Mouse (Mus musculus): ENCODE data around the gene Osbpl9.

DNA sequence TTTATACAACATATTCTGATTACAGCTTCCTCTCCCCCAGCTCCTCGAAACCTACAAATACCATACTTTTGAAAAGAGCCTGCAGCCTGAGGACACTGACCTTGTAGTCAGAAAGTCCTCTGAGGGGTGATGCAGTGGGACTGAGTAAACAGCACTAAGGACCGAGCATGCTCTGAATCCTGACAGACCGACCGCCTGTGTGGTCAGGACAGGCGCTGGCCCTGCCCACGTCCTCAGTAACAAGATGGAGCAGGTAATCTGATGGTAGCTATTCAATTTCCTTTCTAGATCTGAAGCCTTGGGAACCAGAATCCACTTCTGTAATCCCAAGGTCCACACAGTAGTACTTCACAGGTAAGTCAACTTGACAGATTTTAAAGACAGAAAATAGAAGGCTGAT, 93.1 kb downstream of the Osbpl9 start:
- TF ChIP-seq GATA1 (IDR thresholded peaks at IDR 0.05; ENCODE audit: borderline replicate concordance, low read length) = no peak
- TF ChIP-seq FLI1 (IDR thresholded peaks at IDR 0.05; ENCODE audit: low read length) = no peak

All from megakaryocyte, embryonic 14.5 days (primary cell).